Mouse (Mus musculus): ENCODE measurements around the gene Rnase2b. TPM values are rescaled to one million over a fixed set of nuclear protein-coding genes. Genes with fewer than 3 reads are reported as not detected.

Rnase2b gene
- polyA plus RNA-seq, 1 experiment from 2014 or later = not detected

- DNase-seq (ENCODE audit: low spot score) = no peak
- H3K9me3 ChIP-seq (ENCODE audit: control insufficient read depth, low read length) = no peaks in the 10 kb centered on the region
- H3K4me2 ChIP-seq (ENCODE audit: low read depth, severe bottlenecking) = no peak within 1 kb of the TSS
- no peaks in the 10 kb centered on the region for H3K27me3 ChIP-seq (ENCODE audit: control insufficient read depth, insufficient read depth, low read length)
- H3K27ac ChIP-seq (replicated peaks; ENCODE audit: low read depth, low read length) = no peak within 1 kb of the TSS
- H3K4me3 ChIP-seq (ENCODE audit: low read depth, low read length) = no peak within 1 kb of the TSS
- no peaks in the 10 kb centered on the region for H3K36me3 ChIP-seq (ENCODE audit: control insufficient read depth, insufficient read depth, low read length)
- H3K4me1 ChIP-seq (ENCODE audit: control insufficient read depth, insufficient read depth, low read length) = no peaks in the 10 kb centered on the region
- H3K9ac ChIP-seq (ENCODE audit: low read length) = no peak within 1 kb of the TSS
- 68% methylated on average over 2 of the region's 2 CpGs for WGBS
- ATAC-seq (ENCODE audit: insufficient number of reproducible peaks, low FRiP score, low TSS enrichment, low read depth) = no peak
These were observed 15.4 kb upstream of the Rnase2b start, which contains the start of gene Rnase1 for GRCm38 (mm10) chr14:51146685-51147084. Rnase1 (minus strand) TSS chr14:51146785.

GRCm38 (mm10) chr14:51148006-51148405 lies 14.1 kb upstream of the Rnase2b start:
- H3K9me3 ChIP-seq (ENCODE audit: control insufficient read depth, low read length) = no peaks in the 10 kb centered on the region
- no peak for ATAC-seq (ENCODE audit: insufficient number of reproducible peaks, low FRiP score, low TSS enrichment, low read depth)
- 65% methylated on average over 3 of the region's 3 CpGs for WGBS

GRCm38 (mm10) chr14:51149164-51149563 lies 12.9 kb upstream of the Rnase2b start:
- H3K27ac ChIP-seq (replicated peaks; ENCODE audit: low read depth, low read length) = no peak overlapping the region
- ATAC-seq (ENCODE audit: insufficient number of reproducible peaks, low FRiP score, low TSS enrichment, low read depth) = no peak
- no peak overlapping the region for H3K4me2 ChIP-seq (ENCODE audit: low read depth, severe bottlenecking)
- no peaks in the 10 kb centered on the region for H3K27me3 ChIP-seq (ENCODE audit: control insufficient read depth, insufficient read depth, low read length)
- no peak overlapping the region for H3K4me3 ChIP-seq (ENCODE audit: low read depth, low read length)
- H3K36me3 ChIP-seq (ENCODE audit: control insufficient read depth, insufficient read depth, low read length) = no peaks in the 10 kb centered on the region
- DNase-seq (ENCODE audit: low spot score) = no peak
- H3K9me3 ChIP-seq (ENCODE audit: control insufficient read depth, low read length) = no peaks in the 10 kb centered on the region
- WGBS = 28% methylated on average over 5 of the region's 5 CpGs
- H3K4me1 ChIP-seq (ENCODE audit: control insufficient read depth, insufficient read depth, low read length) = no peaks in the 10 kb centered on the region
- no peak overlapping the region for H3K9ac ChIP-seq (ENCODE audit: low read length)

More at GRCm38 (mm10) chr14:51148006-51148405, 14.1 kb upstream of the Rnase2b start:
- no peak overlapping the region for H3K4me2 ChIP-seq (ENCODE audit: low read depth, severe bottlenecking)
- H3K4me1 ChIP-seq (ENCODE audit: control insufficient read depth, insufficient read depth, low read length) = no peaks in the 10 kb centered on the region
- H3K27me3 ChIP-seq (ENCODE audit: control insufficient read depth, insufficient read depth, low read length) = no peaks in the 10 kb centered on the region
- no peaks in the 10 kb centered on the region for H3K36me3 ChIP-seq (ENCODE audit: control insufficient read depth, insufficient read depth, low read length)
- no peak for DNase-seq (ENCODE audit: low spot score)
- H3K27ac ChIP-seq (replicated peaks; ENCODE audit: low read depth, low read length) = no peak overlapping the region
- no peak overlapping the region for H3K4me3 ChIP-seq (ENCODE audit: low read depth, low read length)
- H3K9ac ChIP-seq (ENCODE audit: low read length) = no peak overlapping the region

- WGBS = 89% methylated on average over 3 of the region's 3 CpGs
- Histone ChIP-seq H3K9me3 (ENCODE audit: control insufficient read depth, low read length) (no peaks in the 10 kb centered on the region), H3K4me2 (ENCODE audit: low read depth, severe bottlenecking) (no peak overlapping the region), H3K27me3 (ENCODE audit: control insufficient read depth, insufficient read depth, low read length) (no peaks in the 10 kb centered on the region), H3K4me3 (ENCODE audit: low read depth, low read length) (no peak overlapping the region), H3K27ac (replicated peaks; ENCODE audit: low read depth, low read length) (no peak overlapping the region), H3K36me3 (ENCODE audit: control insufficient read depth, insufficient read depth, low read length) (no peaks in the 10 kb centered on the region), H3K9ac (ENCODE audit: low read length) (no peak overlapping the region), H3K4me1 (ENCODE audit: control insufficient read depth, insufficient read depth, low read length) (no peaks in the 10 kb centered on the region)
- ATAC-seq (ENCODE audit: insufficient number of reproducible peaks, low FRiP score, low TSS enrichment, low read depth) = no peak
- DNase-seq (ENCODE audit: low spot score) = no peak
These were observed 11.7 kb upstream of the Rnase2b start for GRCm38 (mm10) chr14:51150206-51150831.

GRCm38 (mm10) chr14:51152249-51152870 lies 9.7 kb upstream of the Rnase2b start:
- DNase-seq (ENCODE audit: low spot score) = no peak
- no peak for ATAC-seq (ENCODE audit: insufficient number of reproducible peaks, low FRiP score, low TSS enrichment, low read depth)
- Histone ChIP-seq H3K36me3 (ENCODE audit: control insufficient read depth, insufficient read depth, low read length) (no peaks in the 10 kb centered on the region), H3K9me3 (ENCODE audit: control insufficient read depth, low read length) (no peaks in the 10 kb centered on the region), H3K4me1 (ENCODE audit: control insufficient read depth, insufficient read depth, low read length) (no peaks in the 10 kb centered on the region), H3K9ac (ENCODE audit: low read length) (no peak overlapping the region), H3K4me2 (ENCODE audit: low read depth, severe bottlenecking) (no peak overlapping the region), H3K27ac (replicated peaks; ENCODE audit: low read depth, low read length) (no peak overlapping the region), H3K27me3 (ENCODE audit: control insufficient read depth, insufficient read depth, low read length) (no peaks in the 10 kb centered on the region), H3K4me3 (ENCODE audit: low read depth, low read length) (no peak overlapping the region)
- WGBS = 65% methylated on average over 5 of the region's 5 CpGs

- Histone ChIP-seq H3K9me3 (ENCODE audit: control insufficient read depth, low read length) (no peaks in the 10 kb centered on the region), H3K36me3 (ENCODE audit: control insufficient read depth, insufficient read depth, low read length) (no peaks in the 10 kb centered on the region), H3K27me3 (ENCODE audit: control insufficient read depth, insufficient read depth, low read length) (no peaks in the 10 kb centered on the region), H3K4me1 (ENCODE audit: control insufficient read depth, insufficient read depth, low read length) (no peaks in the 10 kb centered on the region), H3K27ac (replicated peaks; ENCODE audit: low read depth, low read length) (no peak overlapping the region), H3K4me3 (ENCODE audit: low read depth, low read length) (no peak overlapping the region), H3K4me2 (ENCODE audit: low read depth, severe bottlenecking) (no peak overlapping the region), H3K9ac (ENCODE audit: low read length) (no peak overlapping the region)
- DNase-seq (ENCODE audit: low spot score) (no peak), ATAC-seq (ENCODE audit: insufficient number of reproducible peaks, low FRiP score, low TSS enrichment, low read depth) (no peak)
- WGBS = 86% methylated on average over 5 of the region's 5 CpGs
These were observed 5.9 kb upstream of the Rnase2b start for GRCm38 (mm10) chr14:51156056-51156735.

- DNase-seq (ENCODE audit: low spot score) = no peak
- Histone ChIP-seq H3K4me3 (ENCODE audit: low read depth, low read length) (no peak overlapping the region), H3K9ac (ENCODE audit: low read length) (no peak overlapping the region), H3K4me2 (ENCODE audit: low read depth, severe bottlenecking) (no peak overlapping the region), H3K4me1 (ENCODE audit: control insufficient read depth, insufficient read depth, low read length) (no peaks in the 10 kb centered on the region), H3K9me3 (ENCODE audit: control insufficient read depth, low read length) (no peaks in the 10 kb centered on the region), H3K36me3 (ENCODE audit: control insufficient read depth, insufficient read depth, low read length) (no peaks in the 10 kb centered on the region), H3K27me3 (ENCODE audit: control insufficient read depth, insufficient read depth, low read length) (no peaks in the 10 kb centered on the region), H3K27ac (replicated peaks; ENCODE audit: low read depth, low read length) (no peak overlapping the region)
- 39% methylated on average over 4 of the region's 4 CpGs for WGBS
- no peak for ATAC-seq (ENCODE audit: insufficient number of reproducible peaks, low FRiP score, low TSS enrichment, low read depth)
These were observed 5.4 kb upstream of the Rnase2b start for GRCm38 (mm10) chr14:51156736-51157068.

- Histone ChIP-seq H3K27ac (replicated peaks; ENCODE audit: low read depth, low read length) (no peak overlapping the region), H3K4me1 (ENCODE audit: control insufficient read depth, insufficient read depth, low read length) (no peaks in the 10 kb centered on the region), H3K9me3 (ENCODE audit: control insufficient read depth, low read length) (no peaks in the 10 kb centered on the region), H3K9ac (ENCODE audit: low read length) (no peak overlapping the region), H3K27me3 (ENCODE audit: control insufficient read depth, insufficient read depth, low read length) (no peaks in the 10 kb centered on the region), H3K4me2 (ENCODE audit: low read depth, severe bottlenecking) (no peak overlapping the region), H3K36me3 (ENCODE audit: control insufficient read depth, insufficient read depth, low read length) (no peaks in the 10 kb centered on the region), H3K4me3 (ENCODE audit: low read depth, low read length) (no peak overlapping the region)
- WGBS = 89% methylated on average over 1 of the region's 1 CpGs
- ATAC-seq (ENCODE audit: insufficient number of reproducible peaks, low FRiP score, low TSS enrichment, low read depth) (no peak), DNase-seq (ENCODE audit: low spot score) (no peak)
These were observed 5.0 kb upstream of the Rnase2b start for GRCm38 (mm10) chr14:51157072-51157471.

Data from limb, embryonic 11.5 days (tissue).